Mouse (Mus musculus) thymus, adult 2 months (tissue): Measurements from ENCODE around the gene Creb3l1.

Experiments used
- CTCF ChIP-seq: fragments of 200-500 bp; IDR thresholded peaks from 2 replicates; pipeline ENCODE4 v1.5.1; 2012; ENCODE audit warnings: mild to moderate bottlenecking, control low read depth, low read length, moderate library complexity, borderline replicate concordance; ENCODE audit not compliant: control insufficient read depth, poor library complexity, insufficient read depth; ENCODE audit errors: extremely low read depth
- POLR2A ChIP-seq: fragments of 200-500 bp; IDR thresholded peaks from 2 replicates; pipeline ENCODE4 v1.6.1; 2012; ENCODE audit warnings: mild to moderate bottlenecking, low read length, control low read depth, moderate library complexity; ENCODE audit not compliant: control insufficient read depth, poor library complexity, insufficient read depth; ENCODE audit errors: extremely low read depth

DNA sequence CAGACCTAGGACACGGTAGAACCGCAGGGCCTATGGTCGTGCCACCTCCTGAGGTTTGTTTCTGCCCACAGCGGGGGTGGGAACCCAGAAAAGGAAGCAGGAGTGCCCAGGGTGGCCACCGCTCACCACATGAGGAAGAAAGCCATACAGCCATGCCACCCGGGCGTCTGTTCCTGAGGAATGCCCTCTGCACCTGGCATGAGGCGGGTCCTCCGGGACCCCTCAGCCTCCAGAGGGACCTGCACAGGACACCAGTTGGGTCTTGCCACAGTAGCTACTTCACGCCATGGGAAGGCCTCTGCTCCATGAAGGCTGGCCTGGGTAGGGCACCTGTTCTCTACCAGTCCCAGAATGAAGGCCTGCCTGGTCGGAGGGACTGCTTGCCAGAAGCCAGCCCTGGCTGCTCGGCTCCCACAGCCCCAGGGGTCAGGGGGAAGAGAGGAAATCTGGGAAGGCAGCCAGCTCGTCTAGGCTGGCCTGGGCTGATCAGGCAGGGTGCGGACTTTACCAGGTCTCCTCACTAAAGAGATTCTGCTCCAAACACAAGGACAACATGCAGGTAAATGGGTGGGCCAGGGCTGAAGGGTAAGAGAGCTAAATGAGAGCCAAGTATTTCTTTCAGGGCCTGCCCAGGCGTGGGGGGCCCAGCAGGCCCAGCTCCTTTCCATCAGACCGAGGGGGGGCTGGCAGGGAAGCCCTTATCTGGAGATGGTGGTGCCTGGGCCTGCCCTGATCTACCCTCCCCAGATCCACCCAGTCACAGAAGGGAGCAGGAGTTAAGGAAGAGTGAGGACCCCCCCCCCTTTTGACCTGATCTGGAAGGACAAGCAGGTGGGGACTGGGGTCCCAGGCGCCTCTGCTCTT, 74.7 kb downstream of the Creb3l1 start:
- TF ChIP-seq POLR2A (no peak), CTCF (no peak; the same call in 1 of the 2 replicates)
